Mouse (Mus musculus) midbrain, embryonic 10.5 days (tissue): ENCODE data around the gene Cdk20. TPM values are rescaled to one million over a fixed set of nuclear protein-coding genes. Genes with fewer than 3 reads are reported as not detected.

ENCODE experiments used
- DNase-seq: peaks from one replicate; pipeline ENCODE4 v3.0.0-alpha.2; 2017; ENCODE audit warnings: low spot score
- H3K27ac ChIP-seq: fragments of 300-500 bp; sonication (generic); replicated peaks from 2 replicates; pipeline ENCODE4 v1.5.1; 2016; ENCODE audit warnings: mild to moderate bottlenecking
- H3K27me3 ChIP-seq: fragments of 300-500 bp; sonication (generic); 2 replicates; pipeline ENCODE4 v1.6.1; 2016; ENCODE audit warnings: low read depth, mild to moderate bottlenecking; ENCODE audit not compliant: poor library complexity, severe bottlenecking
- H3K36me3 ChIP-seq: fragments of 300-500 bp; sonication (generic); 2 replicates; pipeline ENCODE4 v1.6.1; 2016; ENCODE audit warnings: mild to moderate bottlenecking, moderate library complexity
- H3K4me1 ChIP-seq: fragments of 300-500 bp; sonication (generic); 2 replicates; pipeline ENCODE4 v1.6.1; 2016
- H3K4me3 ChIP-seq: fragments of 300-500 bp; sonication (generic); 2 replicates; pipeline ENCODE4 v1.5.1; 2016; ENCODE audit warnings: mild to moderate bottlenecking, moderate library complexity
- H3K9me3 ChIP-seq: fragments of 300-500 bp; sonication (generic); replicated peaks from 2 replicates; pipeline ENCODE4 v1.6.1; 2016; ENCODE audit warnings: mild to moderate bottlenecking
- WGBS: fragments of 180-500 bp; shearing (Covaris S2); methylation state at CpG from one replicate; pipeline ENCODE4 v1.1.7; 2016; 5-methylcytosine and 5-hydroxymethylcytosine counted together
- polyA plus RNA-seq: library from polyadenylated mRNA; unstranded; fragments of >200 nt; fragmentation: Nextera tagmentation; extraction: Ambion mirVana; gene quantifications from 2 replicates; pipeline ENCODE4 v1.2.1, GENCODE M21; 2016

Cdk20 gene
- 9.7 and 10.9 TPM in 2 replicates for polyA plus RNA-seq

DNA sequence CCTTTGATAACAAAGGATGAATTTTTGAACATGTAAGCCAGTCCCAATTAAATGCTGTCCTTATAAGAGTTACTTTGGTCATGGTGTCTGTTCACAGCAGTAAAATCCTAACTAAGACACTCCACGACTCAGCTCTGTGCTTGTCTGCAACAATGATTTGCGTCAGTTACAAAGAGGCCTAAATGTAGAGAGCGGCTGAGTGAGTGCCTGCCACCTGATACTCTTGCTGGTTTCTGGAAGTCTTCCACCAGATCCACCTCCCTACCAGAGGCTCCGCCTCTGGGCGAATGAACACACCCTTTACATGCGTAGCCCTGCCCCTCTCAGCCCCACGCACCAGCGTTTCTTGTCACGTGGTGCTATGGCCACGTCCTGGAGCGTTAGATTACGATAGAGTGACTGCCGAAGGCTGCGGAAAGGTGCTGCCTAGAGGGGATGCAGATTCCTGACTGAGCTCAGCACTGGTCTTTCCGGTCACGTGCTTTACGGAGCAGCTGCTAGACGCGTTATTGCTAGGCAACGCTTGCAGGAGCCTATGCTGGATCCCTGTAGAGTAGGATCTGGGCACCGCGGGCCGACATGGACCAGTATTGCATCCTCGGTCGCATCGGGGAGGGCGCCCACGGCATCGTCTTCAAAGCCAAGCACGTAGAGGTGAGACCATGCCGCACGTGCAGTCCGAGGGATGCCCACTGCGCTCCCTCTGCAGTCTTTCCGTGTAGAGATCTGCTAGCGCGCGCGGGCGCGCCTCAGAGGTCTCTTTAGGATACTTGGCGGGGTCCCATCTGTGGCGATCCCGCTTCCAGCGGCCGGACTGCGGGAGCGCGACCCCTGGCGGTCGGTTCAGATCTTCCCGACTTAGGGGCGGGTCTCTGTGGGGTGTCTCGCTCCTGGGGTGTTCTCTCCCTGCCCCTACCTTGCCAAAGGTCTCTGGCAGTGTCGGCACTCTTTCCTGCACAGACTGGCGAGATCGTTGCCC lies at the start of gene Cdk20:
Gene Cdk20, plus strand, starts transcription at position 298 of the 979 bp plus-strand sequence.
- WGBS: under 1% methylated on average over 57 of the region's 57 CpGs

DNA sequence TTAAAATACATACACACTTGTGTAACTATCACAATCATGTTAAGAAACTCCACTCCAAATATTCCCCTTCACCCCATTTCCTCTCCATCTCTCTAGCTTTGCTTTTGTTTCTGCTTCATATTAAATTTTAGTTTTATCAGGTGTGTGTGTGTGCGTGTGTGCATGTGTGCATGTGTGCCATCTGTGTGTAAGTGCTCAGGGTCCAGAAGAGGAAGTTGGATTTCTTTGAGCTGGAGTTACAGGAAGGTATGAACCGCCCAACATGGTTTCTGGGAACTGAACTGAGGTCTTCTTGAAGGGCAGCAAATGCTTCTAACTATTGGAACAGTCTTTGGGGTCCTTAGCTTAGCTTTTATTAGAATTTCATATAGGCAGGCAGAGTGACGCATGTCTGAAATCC lies 47.2 kb upstream of the Cdk20 start:
- H3K4me3 ChIP-seq: no peak overlapping the region
- no peaks in the 10 kb centered on the region for H3K27me3 ChIP-seq
- no peak for DNase-seq
- H3K27ac ChIP-seq: no peak overlapping the region
- H3K4me1 ChIP-seq: no peaks in the 10 kb centered on the region
- no peaks in the 10 kb centered on the region for H3K9me3 ChIP-seq
- no peaks in the 10 kb centered on the region for H3K36me3 ChIP-seq
- 85% methylated on average over 3 of the region's 3 CpGs for WGBS

More for the DNA sequence above, at the start of gene Cdk20:
- Histone ChIP-seq H3K9me3 (no peaks in the 10 kb centered on the region), H3K4me1 (peaks cover 18% of the 10 kb centered on the region), H3K27me3 (no peaks in the 10 kb centered on the region), H3K4me3 (peak within 1 kb of the TSS; percentile 68), H3K27ac (peak within 1 kb of the TSS; percentile 89), H3K36me3 (no peaks in the 10 kb centered on the region)
- DNase-seq: peak; percentile 95

DNA sequence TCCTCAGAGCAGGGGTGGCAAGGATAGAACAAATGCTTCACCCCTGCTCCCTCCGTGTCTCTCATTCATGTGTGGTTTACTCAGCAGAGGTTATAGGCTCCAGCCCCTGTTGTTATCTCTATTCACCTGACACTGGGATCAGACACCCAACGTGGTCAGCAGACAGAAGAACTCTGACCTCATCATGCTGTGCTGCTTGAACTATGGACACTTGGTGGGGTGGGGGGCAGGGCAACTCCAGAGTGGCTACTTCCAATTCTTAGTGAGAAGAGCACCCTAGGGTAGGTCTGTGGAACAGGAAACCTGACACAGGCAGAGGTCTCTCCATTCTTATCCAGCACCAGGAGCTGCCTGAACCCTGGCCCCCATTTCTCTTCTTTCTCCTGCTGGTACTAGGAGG lies 46.1 kb upstream of the Cdk20 start:
- no peak overlapping the region for H3K27ac ChIP-seq
- DNase-seq: no peak
- H3K36me3 ChIP-seq: no peaks in the 10 kb centered on the region
- H3K4me1 ChIP-seq: no peaks in the 10 kb centered on the region
- 36% methylated on average over 2 of the region's 2 CpGs for WGBS
- no peak overlapping the region for H3K4me3 ChIP-seq
- no peaks in the 10 kb centered on the region for H3K27me3 ChIP-seq
- H3K9me3 ChIP-seq: no peaks in the 10 kb centered on the region

DNA sequence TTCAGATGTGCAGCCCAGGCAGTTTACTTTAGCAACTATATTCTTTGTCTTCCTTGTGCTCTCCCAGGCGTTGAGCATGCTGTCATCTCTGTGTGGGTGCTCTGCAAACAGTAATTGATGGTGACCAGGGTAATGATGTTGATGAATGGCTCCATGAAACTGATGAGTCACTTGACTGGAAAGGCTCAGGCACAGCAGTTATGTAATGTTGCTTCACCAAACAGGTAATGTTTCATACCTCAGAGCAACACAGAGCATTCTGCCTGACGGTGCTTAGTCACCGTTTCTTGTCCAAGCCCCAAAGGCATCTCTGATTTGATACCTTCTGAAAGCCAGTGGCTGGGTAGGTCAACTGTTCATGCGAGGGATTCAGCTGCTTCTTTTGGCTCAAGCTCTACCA lies 43.7 kb upstream of the Cdk20 start:
- Histone ChIP-seq H3K36me3 (no peaks in the 10 kb centered on the region), H3K27me3 (no peaks in the 10 kb centered on the region), H3K27ac (no peak overlapping the region), H3K4me1 (no peaks in the 10 kb centered on the region), H3K4me3 (no peak overlapping the region), H3K9me3 (no peaks in the 10 kb centered on the region)
- DNase-seq: no peak
- WGBS: 81% methylated on average over 4 of the region's 4 CpGs

DNA sequence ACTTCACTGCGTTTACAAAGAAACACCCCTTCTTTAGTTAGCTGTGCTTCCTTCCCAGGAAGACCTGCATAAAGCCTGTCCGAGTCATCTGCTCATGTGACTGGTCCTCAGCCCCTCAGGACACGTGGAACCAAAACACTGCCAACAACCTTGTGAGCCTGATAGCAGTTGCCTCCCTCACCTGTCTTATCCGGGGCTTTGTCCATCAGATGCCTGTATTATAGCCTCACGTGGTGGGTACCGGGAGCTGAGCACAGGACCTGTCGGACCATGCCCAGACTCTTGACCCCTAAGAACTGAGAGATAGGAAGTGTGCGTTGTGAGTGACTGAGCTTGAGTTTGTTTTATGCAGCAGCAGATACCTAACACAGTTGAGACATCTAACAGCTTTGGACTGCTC lies 35.1 kb upstream of the Cdk20 start:
- Histone ChIP-seq H3K27me3 (no peaks in the 10 kb centered on the region), H3K9me3 (no peaks in the 10 kb centered on the region)
- 79% methylated on average over 8 of the region's 8 CpGs for WGBS

DNA sequence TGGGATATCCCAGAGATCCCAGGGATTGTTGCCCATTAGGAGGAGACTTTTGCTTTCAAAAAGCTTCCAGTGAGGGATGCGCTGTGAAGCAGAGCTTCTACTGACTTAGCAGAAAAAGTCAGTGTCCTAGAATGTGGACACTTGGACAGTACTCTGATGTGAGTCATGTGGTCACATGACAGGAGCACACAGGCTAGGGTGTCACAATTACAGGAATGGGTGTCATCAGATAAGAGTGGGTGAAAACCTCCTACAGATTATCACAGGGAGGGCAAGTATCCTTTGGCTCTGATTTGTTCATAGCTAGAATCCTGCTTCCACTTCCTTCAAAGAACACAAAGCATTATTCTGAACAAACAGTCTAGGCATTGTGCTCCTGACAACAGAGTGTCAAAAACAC lies 34.0 kb upstream of the Cdk20 start:
- Histone ChIP-seq H3K4me3 (no peak overlapping the region), H3K4me1 (no peaks in the 10 kb centered on the region), H3K27me3 (no peaks in the 10 kb centered on the region), H3K27ac (no peak overlapping the region), H3K36me3 (no peaks in the 10 kb centered on the region), H3K9me3 (no peaks in the 10 kb centered on the region)
- DNase-seq: no peak
- 100% methylated on average over 1 of the region's 1 CpGs for WGBS

More for the DNA sequence above, 35.1 kb upstream of the Cdk20 start:
- H3K27ac ChIP-seq: no peak overlapping the region
- no peak overlapping the region for H3K4me3 ChIP-seq
- H3K36me3 ChIP-seq: no peaks in the 10 kb centered on the region
- H3K4me1 ChIP-seq: no peaks in the 10 kb centered on the region
- DNase-seq: no peak

DNA sequence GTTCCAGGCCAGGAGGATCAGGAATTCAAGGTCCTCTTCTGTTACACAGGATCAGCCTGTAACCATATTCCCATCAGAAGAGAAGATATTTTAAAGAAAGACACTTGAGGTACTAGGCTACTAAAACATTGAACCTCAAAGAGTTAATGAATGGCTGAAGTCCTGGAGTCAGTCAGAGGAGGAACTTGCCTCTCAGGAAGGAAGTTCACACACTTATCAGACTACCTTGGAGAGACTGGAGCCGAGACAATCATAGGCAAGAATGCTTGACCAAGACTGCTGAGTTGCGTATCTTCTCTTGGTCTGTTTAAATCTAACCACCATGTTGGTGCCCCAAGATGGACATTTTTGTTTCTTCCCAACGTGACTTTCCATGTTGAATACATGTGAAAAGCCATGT lies 32.2 kb upstream of the Cdk20 start:
- DNase-seq: no peak
- no peaks in the 10 kb centered on the region for H3K9me3 ChIP-seq
- no peaks in the 10 kb centered on the region for H3K4me1 ChIP-seq
- no peaks in the 10 kb centered on the region for H3K27me3 ChIP-seq
- H3K36me3 ChIP-seq: no peaks in the 10 kb centered on the region
- WGBS: 85% methylated on average over 3 of the region's 3 CpGs
- no peak overlapping the region for H3K27ac ChIP-seq
- no peak overlapping the region for H3K4me3 ChIP-seq

DNA sequence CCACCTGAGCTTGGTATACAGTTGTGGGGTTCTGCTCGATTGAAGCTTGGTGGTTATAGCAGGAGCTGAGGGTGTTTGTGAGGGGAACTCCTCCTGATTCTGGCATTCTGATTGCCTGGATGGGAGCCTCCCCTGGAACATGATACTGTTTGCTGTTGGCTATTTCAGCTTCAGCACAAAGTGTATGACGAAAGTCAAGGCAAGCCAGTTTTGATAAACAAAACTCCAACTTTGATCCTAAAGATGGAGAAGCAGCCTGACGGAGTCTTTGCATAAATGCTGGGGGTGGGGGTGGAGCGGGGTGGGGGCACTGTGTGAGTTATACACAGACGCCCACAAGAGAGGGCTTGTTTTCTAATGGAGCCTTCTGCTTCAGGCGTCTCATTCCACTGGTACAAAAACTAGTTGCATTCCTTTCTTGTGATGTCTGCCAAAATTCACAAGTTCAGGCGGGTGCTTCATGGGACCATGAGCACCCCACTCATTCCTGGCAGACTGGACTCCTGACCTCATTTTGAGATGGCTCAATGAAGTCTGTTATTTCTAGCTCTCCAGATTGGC lies 31.2 kb upstream of the Cdk20 start:
- Histone ChIP-seq H3K4me3 (no peak overlapping the region), H3K36me3 (no peaks in the 10 kb centered on the region), H3K27ac (no peak overlapping the region), H3K9me3 (no peaks in the 10 kb centered on the region), H3K27me3 (no peaks in the 10 kb centered on the region), H3K4me1 (no peaks in the 10 kb centered on the region)
- DNase-seq: no peak
- 75% methylated on average over 7 of the region's 7 CpGs for WGBS

DNA sequence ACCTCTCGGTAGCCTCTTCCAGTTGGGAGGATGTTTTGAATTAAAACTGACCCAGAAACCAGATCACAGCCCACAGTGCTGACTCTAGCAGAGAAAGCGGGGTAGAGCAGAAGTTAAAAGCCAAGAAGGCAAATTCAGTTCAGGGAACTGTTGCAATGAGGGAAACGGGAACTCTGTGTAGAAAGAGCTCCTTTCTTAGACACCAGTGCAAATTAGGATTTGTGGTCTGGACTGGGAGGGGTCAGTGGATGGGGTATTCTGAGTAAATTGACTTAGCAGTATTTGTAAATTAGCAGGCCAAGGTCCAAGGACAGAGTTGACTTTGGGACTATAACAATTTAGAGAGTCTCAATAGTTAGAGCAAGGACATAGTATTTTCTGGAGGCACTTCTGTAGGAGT lies 30.1 kb upstream of the Cdk20 start:
- DNase-seq: no peak
- no peaks in the 10 kb centered on the region for H3K4me1 ChIP-seq
- no peaks in the 10 kb centered on the region for H3K36me3 ChIP-seq
- WGBS: 75% methylated on average over 3 of the region's 3 CpGs
- H3K27ac ChIP-seq: no peak overlapping the region
- H3K9me3 ChIP-seq: no peaks in the 10 kb centered on the region
- H3K27me3 ChIP-seq: no peaks in the 10 kb centered on the region
- H3K4me3 ChIP-seq: no peak overlapping the region

DNA sequence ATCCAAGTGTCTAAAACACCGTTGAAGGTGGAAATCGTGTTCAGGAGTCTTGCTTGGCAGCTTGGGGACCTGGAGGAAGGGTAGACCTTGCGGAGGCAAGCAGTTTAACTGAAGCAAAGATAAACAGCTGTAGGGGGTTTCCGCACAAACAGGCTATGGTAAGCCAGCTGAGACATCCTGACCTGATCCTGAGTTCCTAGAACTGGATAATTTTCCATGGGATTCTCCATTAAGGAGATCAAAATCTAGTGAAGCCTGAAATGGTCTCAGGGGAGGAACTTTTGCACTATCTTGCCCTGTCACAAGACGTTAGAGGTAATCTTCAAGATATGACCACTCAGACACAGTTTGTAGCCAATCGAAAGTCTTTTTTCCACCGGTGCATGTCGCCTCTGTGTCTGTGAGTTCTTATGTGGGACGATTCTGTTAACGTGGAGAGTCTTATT lies 29.6 kb upstream of the Cdk20 start:
- WGBS: 90% methylated on average over 10 of the region's 10 CpGs

DNA sequence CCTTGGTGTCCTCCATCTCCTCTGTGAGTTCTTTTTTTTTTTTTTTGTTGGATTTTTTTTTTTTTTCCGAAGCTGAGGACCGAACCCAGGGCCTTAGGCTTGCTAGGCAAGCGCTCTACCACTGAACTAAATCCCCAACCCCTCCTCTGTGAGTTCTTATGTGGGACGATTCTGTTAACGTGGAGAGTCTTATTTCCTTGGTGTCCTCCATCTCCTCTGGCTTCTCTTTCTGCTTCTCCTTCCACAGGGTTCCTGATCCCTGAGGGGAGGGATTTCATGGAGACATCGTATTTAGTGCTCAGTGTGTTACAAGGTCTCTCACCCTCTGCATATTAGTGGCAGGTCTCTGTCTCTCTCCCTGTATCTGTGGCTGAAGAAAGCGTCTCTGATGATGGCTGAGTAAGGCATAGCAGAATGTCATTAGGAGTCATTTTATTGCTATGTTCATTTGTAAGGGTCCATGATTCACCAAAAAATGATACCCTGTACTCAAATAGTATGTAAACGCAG lies 29.1 kb upstream of the Cdk20 start:
- H3K4me1 ChIP-seq: no peaks in the 10 kb centered on the region
- H3K9me3 ChIP-seq: no peaks in the 10 kb centered on the region
- H3K36me3 ChIP-seq: no peaks in the 10 kb centered on the region
- WGBS: 87% methylated on average over 8 of the region's 8 CpGs
- no peak overlapping the region for H3K4me3 ChIP-seq
- no peaks in the 10 kb centered on the region for H3K27me3 ChIP-seq
- no peak overlapping the region for H3K27ac ChIP-seq
- no peak for DNase-seq

More for the DNA sequence above, 29.6 kb upstream of the Cdk20 start:
- Histone ChIP-seq H3K4me1 (no peaks in the 10 kb centered on the region), H3K9me3 (no peaks in the 10 kb centered on the region), H3K4me3 (no peak overlapping the region), H3K27ac (no peak overlapping the region), H3K27me3 (no peaks in the 10 kb centered on the region), H3K36me3 (no peaks in the 10 kb centered on the region)
- no peak for DNase-seq

DNA sequence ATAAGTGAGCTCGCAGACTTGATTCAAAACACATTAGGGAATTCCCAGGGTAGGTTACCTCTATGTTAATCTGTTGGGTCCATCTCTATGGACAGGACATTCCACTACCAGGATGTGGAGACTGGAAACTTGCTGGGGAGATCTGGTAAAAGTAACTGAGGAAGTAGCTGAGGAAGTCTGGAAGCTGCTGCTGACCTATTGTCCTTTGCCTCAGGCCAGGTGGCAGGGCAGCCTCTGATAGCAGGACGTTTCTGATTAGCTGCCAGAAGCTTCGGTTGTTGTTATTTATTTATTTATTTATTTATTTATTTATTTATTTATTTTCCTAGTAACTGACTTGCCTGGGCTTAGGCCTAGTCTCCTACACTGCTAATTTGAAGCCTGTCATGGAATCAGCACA lies 28.6 kb upstream of the Cdk20 start:
- H3K9me3 ChIP-seq: no peaks in the 10 kb centered on the region
- DNase-seq: no peak
- no peaks in the 10 kb centered on the region for H3K36me3 ChIP-seq
- no peaks in the 10 kb centered on the region for H3K27me3 ChIP-seq
- H3K4me1 ChIP-seq: no peaks in the 10 kb centered on the region
- 74% methylated on average over 3 of the region's 3 CpGs for WGBS
- no peak overlapping the region for H3K4me3 ChIP-seq
- no peak overlapping the region for H3K27ac ChIP-seq

DNA sequence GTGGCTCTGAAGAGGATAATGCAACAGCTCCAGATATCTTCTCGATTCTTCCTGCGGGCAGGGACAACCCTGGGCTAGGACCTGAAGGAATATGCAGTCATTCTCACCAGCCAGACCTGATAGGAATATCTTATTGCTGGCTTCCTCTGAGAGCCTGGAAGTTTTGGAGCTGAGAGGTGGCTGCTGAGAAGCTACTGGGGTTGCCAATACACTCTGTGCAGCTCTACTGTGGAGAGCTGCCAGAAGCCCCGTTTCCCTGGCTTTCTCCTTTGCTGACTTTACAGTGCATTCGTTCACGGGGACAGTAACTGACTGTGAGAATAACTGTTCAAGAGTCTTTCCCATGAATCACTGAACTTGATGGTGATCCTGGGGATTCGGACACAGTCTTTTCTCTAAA lies 26.6 kb upstream of the Cdk20 start:
- H3K9me3 ChIP-seq: no peaks in the 10 kb centered on the region

More for the DNA sequence above, 26.6 kb upstream of the Cdk20 start:
- Histone ChIP-seq H3K4me3 (no peak overlapping the region), H3K27ac (no peak overlapping the region), H3K36me3 (no peaks in the 10 kb centered on the region), H3K4me1 (no peaks in the 10 kb centered on the region), H3K27me3 (no peaks in the 10 kb centered on the region)
- DNase-seq: no peak
- 88% methylated on average over 6 of the region's 6 CpGs for WGBS
